Mouse (Mus musculus) adrenal gland, postnatal 14 days (tissue): ENCODE data around the gene Gprc5b. TPM values are rescaled to one million over a fixed set of nuclear protein-coding genes. Genes with fewer than 3 reads are reported as not detected.

ENCODE experiments used
- total RNA-seq: library from RNA; stranded (reverse); gene quantifications from 2 replicates; pipeline ENCODE4 v1.2.3, GENCODE M21; 2021

The Gprc5b gene
- total RNA-seq, 1 experiment from 2014 or later = 91.7 TPM

Other genes with a start within 250 kb of the Gprc5b start
- gene Iqck, start 139.5 kb downstream of the Gprc5b start, total RNA-seq = 12.3 and 14.9 TPM in 2 replicates
- 52.2 and 54.9 TPM in 2 replicates for gene Knop1, start 139.0 kb downstream of the Gprc5b start, total RNA-seq
- gene Gpr139, start 189.4 kb upstream of the Gprc5b start, total RNA-seq = not detected in 2 replicates